Mouse (Mus musculus) thymus, postnatal 36 days (tissue): ENCODE measurements around the gene Mob3a.
A peak's percentile ranks its signal among the peaks of the same experiment; 100 is the strongest.

Source experiments
- DNase-seq, 2 experiments: peaks; one replicate each; pipeline ENCODE4 v3.0.0; 2022; ENCODE audit warnings: mixed read lengths in 2 of 2

Mob3a gene

DNA sequence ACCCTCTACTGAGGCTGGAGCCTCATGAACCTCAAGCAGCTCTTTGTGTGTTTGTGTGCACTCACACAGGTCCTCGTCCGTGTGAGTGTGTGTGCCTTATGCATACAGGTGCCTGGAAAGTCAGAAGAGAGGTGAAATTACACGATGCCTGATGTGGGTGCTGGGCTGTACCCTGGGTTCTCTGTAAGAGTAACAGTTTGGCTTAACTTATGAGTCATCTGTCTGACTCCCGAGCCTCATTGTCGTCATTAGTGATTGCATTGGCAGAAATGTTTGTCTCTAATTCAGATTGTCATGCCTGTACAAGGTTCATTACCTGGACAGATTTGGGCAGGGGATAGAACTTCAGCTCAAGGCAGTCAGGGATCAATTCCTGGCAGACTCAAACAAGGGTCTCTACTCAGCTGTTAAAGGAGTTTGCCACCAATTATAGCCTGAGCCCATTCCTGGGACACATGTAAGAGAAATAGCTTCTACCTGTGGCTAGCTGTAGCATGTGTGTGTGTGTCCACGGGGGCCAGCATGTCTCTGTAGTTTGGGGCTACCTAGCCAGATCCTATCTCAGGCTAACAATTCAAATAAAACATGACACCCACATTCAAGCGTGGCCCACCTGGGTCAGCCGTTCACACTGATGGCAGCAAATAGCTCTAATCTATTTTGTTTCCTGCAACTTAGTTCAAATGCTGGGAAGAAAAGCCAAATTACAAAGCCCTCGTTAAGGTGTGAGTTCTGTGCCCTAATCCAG, 24.5 kb downstream of the Mob3a start:
- peak in 1 of 2 experiments; percentile 29 for DNase-seq

DNA sequence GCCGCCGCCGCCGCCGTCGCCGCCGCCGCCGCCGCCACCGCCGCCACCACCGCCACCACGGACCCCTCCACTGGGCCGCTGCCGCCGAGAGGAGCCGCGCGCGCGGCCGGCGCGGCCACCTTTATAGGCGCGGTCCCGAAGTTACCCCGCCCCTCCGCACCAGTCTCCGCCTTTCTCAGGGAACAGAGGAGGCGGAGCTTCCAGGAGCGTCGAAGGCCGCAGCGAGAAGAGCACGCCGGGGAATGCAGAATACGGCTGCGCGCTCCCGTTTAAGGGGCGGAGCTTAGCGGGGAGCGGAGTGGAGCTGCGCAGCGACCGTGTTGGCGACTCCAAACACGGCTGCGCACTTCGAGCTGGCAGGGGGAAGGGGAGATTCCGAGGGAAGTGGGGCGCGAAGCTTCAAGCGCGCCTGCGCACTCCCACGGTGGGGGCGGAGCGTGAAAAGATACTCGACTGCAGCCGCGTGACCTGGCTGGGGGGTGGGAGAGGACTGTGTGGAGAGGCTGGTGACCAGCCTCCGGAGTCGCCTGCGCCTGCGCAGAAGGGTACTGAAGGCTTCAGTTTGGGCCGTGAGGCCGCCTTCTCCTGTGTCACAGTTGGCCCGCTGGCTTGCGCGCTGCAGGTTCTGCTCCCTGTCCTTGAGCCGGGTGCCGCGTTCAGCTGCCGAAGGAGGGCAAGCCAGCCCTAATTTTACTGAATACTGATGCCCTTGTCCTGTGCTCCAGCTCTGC, 25.4 kb downstream of the Mob3a start:
- DNase-seq, result peak; percentile 99 to 100

DNA sequence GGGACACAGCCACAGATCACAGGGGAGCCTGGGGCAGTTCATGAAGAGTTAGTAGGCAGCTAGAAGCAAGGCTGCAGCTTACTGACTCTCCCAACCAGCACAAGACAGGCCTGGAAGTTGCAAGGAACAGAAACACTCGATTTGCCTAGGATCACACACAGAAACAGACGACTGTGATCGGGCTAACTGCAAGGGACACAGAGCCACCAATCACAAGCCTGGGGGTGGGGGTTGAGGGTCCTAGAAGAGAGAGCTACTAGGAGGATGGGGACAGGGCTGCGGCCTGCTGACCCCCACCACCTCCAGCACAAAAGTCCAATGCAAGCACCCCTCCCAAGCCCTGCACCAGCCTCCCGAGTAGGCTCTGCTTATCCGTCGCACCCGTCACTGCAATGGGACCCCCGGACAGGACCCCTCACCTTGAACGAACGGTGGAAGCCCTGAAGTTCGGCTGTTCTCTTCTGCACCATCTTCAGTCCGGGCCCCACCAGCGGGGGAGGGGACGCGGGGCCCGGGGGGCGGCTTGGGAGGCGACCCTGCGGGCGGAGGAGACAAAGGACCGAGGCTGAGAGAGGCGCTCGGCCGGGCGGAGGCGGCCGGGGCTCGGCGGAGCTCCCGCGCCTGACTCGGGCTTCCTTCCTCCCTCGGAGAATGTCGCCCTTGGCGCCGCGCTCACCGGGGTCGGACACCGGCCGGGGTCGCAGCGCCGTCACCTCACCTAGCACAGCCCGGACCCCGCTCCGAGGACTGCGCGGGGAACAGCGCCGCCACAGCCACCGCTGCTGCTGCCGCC, 26.2 kb downstream of the Mob3a start:
- no peak for DNase-seq

DNA sequence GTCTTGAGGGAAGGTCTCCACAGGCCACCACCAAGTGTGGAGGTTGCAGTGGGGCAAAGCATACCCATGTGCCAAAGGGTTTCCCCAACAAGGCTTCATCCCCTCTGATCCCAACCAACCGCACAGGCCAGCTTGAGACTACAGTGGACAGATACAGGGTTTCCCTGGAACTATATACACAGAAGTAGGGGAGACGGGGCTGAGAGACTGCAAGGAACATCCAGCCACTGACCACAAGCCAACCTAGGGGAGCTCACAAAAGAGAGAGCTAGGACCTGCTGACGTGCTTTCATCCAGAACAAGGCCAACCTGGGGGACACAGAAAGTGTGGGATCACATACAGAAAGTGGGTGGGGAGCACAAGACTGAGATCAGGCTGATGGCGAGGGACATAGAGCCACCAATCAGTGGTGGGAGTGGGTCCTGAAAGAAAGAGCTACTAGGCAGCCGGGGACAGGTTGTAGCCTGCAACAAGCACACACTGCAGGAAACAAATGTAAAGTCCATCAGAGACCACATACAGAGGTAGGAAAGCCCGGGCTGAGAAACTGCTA, 26.8 kb downstream of the Mob3a start:
- DNase-seq, result no peak

DNA sequence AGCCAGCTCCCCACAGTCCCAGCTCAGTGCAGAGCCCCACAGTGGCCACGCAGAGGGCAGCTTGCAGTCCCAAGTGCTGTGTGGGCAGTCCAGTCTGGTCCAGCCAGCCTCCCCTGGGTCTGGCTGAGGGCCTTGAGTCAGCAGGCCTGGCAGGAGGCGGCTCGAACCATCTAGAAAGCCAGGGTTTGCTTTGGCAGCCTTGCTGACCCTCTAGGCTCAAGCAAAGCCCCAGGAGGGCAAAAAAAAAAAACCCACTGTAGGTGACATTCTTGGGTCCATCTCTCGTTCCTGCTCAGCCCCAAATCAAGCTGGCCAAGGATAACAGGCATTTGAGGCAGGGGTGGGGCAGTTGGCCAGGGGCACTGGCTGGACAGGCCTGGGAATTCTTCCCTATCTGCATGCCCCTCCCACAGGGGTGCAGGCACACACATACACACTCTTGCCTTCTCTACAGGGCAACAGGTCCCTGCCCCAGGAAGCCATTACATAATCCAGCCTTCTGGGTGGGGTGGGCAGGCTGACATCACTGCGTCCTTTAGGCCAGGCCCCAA, 27.5 kb downstream of the Mob3a start:
- peak in 1 of 2 experiments; percentile 34 for DNase-seq

DNA sequence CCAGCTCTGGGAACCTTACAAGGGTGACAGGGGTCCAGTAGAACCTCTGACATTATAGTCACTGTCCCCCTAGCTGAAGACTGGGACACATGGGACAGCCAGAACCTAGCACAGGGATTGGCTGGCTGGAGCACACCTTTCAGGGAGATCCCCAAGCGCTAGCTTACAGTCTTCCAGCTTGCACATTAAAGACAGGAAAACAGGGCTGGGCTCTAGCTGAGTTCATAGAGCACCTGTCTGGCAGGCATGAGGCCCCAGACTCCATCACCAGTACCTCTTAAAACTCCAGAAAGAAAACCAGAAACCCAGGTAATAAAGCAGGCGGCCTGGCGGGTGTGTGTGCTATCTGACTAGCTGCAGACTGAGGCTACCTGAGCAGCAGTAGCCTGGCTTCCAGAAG, 28.1 kb downstream of the Mob3a start:
- no peak for DNase-seq

DNA sequence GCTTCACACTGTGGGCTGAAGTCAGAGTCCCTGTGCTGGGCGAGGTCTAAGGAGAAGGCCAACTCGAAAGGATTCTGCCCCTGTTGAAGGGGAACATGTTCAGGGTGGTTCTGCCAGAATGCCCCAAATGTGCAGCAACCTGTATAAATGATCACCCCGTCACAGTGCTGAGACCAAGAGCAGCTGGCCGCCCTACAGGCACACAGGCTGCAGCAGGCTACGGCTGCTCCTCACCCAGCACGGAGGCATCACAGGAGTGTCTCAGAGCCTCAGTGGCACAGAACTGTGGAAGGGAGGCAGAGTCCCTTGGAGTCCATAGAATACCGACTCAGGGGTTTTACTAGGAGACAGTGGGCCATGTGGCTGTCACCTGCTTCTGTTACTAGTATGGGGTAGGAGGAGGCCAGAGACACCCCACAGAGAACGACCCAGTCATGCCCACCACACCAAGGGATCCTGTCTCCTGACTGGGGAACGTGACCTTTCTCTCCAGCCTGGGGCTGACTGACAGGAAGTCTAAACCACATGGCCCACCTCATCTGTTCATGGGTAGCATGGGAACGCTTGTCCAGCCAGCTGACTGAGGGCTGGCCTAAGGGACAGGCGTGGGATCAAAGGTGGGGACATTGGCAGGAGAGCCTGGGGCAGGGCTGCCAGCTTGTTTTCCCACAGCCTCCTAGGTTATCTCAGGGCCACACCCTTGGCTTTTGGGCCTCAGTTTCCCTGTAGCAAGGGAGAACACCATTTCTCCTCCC, 29.7 kb downstream of the Mob3a start:
- DNase-seq, result peak in 1 of 2 experiments; percentile 28

DNA sequence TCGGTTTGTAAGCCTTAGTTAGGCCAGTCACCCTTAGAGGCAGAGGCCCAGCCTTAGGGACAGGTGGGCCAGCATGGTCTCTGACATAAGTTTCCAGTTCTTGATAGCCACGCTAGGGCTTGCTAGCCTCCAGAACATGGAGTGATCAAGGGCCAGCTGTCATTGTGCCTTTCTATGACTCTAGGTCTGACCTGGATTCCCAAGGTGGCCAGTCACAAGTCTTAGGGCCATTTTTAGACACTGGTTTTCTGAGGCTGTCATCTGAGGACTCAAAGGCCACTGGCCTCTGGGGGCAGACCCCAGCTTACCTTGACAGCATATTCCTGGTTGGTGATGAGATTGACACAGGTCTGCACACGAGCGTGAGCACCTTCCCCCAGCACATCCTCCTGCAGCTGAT, 30.5 kb downstream of the Mob3a start:
- DNase-seq, result no peak

DNA sequence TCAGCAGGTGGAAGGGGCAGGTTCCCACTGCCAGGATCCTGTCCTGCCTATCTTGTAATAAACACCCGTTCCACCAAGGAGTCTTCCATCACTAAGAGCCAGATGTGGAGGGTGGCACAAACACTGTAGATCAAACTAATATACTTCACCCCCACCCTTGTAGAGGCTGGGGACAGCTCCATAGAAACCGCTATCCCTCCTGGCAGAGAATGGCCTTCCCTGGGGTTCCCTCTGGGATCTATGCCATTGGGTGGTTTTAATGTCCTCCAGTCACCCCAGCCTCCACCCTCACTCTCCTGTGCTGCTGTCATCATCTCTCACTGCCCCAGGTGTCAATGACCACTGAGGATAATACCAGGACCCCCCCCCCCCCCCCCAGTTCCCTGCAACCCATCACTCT, 31.2 kb downstream of the Mob3a start:
- no peak for DNase-seq

DNA sequence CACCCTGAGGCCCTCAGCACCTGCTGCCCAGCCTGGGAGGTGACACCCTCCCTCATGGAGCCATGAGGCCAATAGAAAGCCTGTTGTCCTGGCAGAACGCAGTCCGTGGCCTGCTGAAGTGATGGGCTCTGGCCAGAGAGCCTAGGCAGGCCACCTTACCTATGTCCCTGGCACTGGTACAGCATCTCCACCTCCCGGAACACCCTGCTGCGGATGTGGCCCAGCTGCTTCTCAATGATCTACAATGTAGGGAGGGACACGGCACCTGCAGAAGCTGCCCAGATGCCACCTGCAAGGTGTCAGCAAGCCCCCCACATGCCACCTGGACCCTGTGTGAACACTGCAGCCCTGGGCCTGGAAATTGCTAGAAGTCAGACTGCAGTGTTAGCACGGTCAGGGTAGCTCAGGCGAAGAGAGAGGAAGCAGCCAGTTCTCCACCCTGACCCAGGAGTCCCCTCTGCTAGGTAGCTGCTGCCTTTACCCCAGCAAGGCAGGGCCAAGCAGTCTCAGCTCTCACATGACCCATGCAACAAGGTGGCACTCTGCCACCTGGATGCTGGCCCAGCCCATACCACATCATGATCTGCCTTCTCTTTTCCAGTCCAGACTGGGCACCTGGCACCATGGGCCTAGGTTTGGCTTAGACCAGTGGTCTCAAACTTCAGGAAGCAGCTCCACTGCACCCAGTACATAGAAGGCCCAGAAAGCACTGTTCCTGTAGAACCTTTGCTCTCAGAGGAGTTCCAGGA, 31.9 kb downstream of the Mob3a start:
- DNase-seq, result no peak

DNA sequence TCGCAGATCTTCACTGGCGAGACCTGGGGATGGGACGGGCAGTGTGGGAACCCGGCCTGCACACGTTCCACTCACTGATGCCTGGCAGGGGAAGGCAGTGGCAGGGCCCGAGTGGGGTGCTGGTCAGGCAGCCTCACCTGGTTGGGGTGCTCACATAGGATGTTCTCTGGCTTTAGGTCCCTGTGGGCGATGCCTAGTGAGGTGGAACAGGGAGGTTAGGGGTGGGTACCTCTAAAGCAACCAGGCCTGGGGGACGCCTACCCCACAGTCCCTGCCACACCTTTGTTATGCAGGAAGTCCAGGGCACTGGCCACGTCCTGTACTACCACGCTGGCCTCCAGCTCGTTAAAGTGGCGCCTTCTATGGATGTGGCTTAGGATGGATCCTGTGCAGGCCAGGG, 32.8 kb downstream of the Mob3a start:
- DNase-seq, result no peak

DNA sequence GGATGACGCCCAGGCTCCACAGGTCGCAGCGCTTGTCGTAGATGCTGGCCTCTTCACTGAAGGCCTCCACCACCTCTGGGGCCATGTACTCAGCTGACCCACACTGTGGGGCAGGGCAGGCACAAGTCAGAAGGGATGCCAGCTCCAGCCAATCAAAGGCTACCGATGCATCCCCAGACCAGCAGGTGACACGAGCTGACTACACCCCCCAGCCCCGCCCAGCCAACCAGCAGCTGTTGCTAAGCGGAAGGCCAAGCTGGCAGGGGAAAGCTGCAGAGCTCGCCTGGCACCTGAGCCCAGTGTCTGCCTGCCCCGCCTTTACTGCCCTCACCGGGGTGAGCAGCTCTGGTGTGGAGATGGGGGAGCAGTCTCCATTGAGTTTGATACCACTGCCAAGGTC, 33.2 kb downstream of the Mob3a start:
- peak in 1 of 2 experiments; percentile 39 for DNase-seq

DNA sequence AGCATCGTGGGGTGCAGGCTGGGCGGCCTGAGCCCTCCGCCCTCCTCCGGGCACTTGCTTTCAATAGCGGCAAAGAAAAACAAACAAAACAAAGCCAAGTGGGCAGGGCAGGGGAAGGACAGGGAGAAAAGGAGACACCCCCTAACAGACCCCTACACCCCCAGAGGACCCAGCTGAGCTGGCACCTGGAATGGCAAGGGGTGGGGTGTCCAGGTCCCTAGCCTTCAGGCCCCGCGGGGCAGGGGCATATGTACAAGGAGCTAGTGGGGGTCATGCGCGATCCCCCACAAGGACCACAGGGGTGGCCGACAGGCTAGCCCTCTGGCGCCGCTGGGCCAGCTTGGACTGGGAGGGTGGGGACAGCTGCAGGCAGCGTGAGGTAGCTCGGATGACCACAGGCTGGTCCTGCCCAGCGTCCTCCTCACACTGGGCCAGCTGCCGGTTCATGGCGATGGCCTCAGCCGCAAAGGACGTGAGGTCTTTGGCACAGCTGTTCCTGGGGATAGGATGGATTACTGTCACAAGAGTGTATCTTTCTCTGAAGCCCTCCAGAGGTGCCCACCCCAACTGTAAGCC, 34.9 kb downstream of the Mob3a start:
- DNase-seq, result no peak

DNA sequence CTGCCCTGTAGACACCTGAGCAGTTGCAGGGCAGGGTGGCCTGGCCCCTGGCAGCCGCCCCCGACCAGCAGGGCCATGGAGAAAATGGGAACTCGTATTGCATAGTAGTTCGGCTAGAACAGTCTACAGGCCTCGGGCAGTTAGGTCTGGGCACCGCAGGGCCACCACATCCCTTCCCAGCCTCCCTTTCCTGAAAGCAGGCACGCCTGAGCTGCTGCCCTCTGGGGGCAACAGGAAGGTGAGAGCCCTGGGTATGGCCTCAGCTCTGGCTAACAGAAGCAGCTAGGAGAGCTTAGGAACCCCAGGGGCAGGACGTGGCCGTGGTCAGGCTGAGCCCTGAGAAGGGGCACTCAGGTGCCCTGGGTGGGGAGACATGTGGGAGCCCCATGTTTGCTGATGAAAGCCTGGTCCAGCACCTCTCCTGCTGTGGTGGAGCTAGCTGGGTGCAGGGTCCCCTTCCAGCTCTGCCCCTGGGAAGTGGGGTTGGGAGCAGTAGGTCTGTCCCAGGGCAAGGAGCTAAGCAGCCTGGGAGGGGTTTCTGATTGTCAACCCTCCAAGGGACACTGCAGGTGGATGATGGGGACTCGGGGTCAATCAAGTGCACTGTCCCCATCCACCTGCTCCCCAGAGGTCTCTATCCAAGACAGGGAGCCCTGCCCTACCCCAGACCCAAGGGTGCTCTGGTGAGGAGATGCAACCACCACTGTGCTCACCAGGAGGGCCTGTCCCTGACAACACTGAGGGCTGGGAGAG, 35.6 kb downstream of the Mob3a start:
- no peak for DNase-seq

DNA sequence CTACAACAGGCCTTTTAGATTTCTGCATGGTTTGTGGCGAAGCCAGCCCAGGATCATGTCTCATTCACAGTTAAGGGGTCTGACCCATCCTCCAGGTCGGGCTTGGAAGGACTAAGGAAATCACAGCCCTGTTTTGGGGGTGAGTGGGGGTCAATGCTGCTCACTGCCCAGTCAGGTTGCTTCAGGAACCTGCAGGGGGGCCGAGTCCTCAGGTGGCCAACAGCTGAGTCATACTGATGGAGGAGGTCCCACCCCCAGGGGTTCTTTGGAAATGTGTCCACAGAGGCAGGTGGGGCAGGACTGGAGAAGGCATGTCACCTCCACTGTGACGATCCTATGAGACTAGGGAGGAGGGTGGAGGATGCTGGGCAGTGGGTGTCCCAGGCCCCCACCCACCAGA, 36.3 kb downstream of the Mob3a start:
- DNase-seq, result no peak

DNA sequence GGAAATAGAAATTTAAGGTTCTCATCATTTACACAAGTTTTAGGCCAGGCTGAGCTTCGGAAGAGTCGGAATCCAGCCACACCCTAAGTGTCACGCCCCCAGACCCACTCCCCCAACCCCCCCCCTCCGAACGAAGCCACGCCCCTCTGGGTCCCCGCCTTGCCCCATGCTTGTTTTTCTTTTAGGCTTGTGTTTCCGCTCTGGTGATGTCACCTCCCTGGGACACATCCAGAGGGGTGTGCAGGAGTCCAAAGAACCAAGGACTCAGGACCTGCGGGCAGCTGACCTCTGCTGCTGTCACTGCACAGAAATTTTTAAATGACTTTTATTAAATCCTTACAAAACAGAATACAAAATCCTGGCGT, 36.8 kb downstream of the Mob3a start:
- DNase-seq, result no peak

DNA sequence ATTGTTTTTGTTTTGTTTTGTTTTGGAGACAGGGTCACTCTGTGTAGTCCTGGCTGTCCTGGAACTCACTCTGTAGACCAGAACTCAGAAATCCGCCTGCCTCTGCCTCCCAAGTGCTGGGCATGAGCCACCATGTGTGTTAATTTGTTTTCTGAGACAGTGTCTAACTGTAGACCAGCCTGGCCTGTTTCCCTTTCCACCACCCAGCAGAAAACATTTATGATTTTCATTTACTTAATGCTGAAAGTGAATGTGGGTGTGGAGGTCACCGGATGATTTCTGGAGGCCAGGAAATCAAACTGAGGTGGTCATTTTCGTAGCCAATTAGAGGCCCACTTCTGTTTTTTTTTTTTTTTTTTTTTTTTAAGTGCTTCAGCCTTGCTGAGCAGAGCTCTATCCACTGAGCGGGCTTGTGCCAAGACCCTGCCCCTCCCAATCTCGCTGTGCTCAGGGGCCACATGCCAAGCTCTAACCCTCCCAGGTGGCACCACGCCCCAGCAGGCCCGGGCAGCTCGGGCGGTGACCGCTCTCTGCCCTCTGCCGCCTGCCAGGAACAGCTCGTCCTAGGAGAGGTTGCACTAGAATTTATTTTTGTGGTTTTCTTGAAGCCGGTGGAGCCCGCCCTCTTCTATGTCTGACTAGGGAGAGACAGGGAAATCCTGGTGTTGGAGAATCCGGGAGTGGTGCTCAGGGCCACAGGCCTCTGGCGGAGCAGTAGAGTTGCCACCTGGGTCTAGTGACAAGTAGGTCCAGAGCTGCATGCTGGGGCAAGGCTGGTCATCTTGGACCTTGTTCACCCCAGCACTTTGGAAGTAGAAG, 37.4 kb downstream of the Mob3a start:
- no peak for DNase-seq

DNA sequence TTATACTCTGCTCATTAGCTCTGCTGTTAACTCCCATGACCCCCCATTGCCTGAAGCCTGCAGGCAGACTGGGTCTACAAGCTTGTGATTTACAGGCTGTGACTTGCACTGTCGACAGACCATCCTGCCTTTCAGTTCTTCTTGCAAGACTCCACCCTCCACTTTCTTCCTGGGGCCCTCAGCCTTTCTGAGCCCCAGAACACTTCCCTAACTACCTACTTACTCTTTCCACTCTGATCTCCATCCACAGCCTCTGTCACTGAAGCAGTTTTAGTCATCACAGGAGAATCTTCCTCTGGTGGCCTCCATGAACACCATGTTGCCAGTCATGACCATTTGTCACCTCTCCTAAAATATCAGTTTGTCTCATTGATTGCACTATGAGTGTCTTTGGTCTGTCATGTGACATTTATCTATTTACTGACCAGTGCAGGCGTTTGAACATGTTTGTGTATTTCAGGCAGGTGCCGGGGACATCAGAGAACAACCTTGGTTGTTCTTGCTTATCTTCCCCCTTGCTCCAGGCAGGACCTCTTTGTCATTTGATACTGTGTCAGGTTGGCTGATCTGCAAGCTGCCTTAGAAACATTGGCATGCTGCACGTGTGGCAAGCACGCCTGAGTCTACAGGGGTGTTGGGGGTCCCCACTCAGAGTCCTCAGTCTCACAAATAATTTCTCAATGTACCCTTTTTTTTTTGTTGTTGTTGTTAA, 38.1 kb downstream of the Mob3a start:
- no peak for DNase-seq

DNA sequence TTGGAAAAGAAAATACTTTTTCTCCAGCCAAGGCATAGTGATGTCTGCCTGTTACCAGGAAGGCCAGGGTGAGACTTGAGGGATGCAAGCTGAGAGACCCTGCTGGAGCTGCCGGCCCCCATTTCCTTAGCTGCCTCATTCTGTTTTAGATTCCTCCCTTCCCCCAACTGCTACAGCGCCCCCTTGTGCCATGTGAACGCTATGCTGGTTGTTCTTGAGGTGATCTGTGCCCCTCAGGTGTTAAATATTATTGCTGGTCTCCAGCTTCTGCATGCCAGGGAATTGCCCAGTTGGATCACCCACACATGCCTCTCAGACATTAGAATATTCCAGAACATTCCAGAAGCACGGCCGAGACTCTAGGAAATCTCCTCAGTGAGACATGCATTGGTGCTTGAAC, 40.6 kb downstream of the Mob3a start:
- peak; percentile 82 to 84 for DNase-seq
